Mouse (Mus musculus) adrenal gland (tissue): ENCODE measurements at regions not wholly inside any gene's neighbourhood (a gene's known extent, or its start where the extent isn't known, plus 50 kb on each side); places are given as distances from the start of the nearest gene placed in this dataset.
"Not testable (repeated sequence)": the region's sequence is repeated elsewhere in the genome, so short reads cannot be mapped to it uniquely, and the experiment has no call there.

Experiments
- intact Hi-C: fragments of 180-260 bp; cut with DNase I; formaldehyde crosslinking; loops from one replicate; pipeline ENCODE4 v1.15.1; 2025

GRCm38 (mm10) chr6:6496789-6497188, 81.7 kb downstream of the Sem1 start:
- intact Hi-C loops: no loop called here

- intact Hi-C loops: no loop called here
Measured at GRCm38 (mm10) chr6:6496336-6496735, 82.1 kb downstream of the Sem1 start.

- intact Hi-C loops: no loop called here
Measured at GRCm38 (mm10) chr6:6488191-6488590, 90.3 kb downstream of the Sem1 start.

- intact Hi-C loops: not testable (repeated sequence)
Measured at GRCm38 (mm10) chr6:6481596-6481995, 96.9 kb downstream of the Sem1 start.

- intact Hi-C loops: no loop called here
Measured at GRCm38 (mm10) chr6:6470397-6470796, 108.1 kb downstream of the Sem1 start.

GRCm38 (mm10) chr6:6467526-6467925, 110.9 kb downstream of the Sem1 start:
- intact Hi-C loops: no loop called here

GRCm38 (mm10) chr6:6466231-6466630, 112.2 kb downstream of the Sem1 start:
- intact Hi-C loops: no loop called here

- intact Hi-C loops: no loop called here
Measured at GRCm38 (mm10) chr6:6463807-6464470, 114.5 kb downstream of the Sem1 start.

- intact Hi-C loops: no loop called here
Measured at GRCm38 (mm10) chr6:6459918-6460239, 118.6 kb downstream of the Sem1 start.

- intact Hi-C loops: no loop called here
Measured at GRCm38 (mm10) chr6:6459006-6459917, 119.2 kb downstream of the Sem1 start.

- intact Hi-C loops: no loop called here
Measured at GRCm38 (mm10) chr6:6457726-6458125, 120.7 kb downstream of the Sem1 start.

- intact Hi-C loops: no loop called here
Measured at GRCm38 (mm10) chr6:6457001-6457400, 121.5 kb downstream of the Sem1 start.

- intact Hi-C loops: no loop called here
Measured at GRCm38 (mm10) chr6:6455566-6455965, 122.9 kb downstream of the Sem1 start.

- intact Hi-C loops: no loop called here
Measured at GRCm38 (mm10) chr6:6454396-6454795, 124.1 kb downstream of the Sem1 start.

GRCm38 (mm10) chr6:6434855-6435254, 143.6 kb downstream of the Sem1 start:
- intact Hi-C loops: no loop called here

- intact Hi-C loops: no loop called here
Measured at GRCm38 (mm10) chr6:6434261-6434802, 144.1 kb downstream of the Sem1 start.

GRCm38 (mm10) chr6:6433179-6433578, 145.3 kb downstream of the Sem1 start:
- intact Hi-C loops: no loop called here

GRCm38 (mm10) chr6:6414654-6415610, 163.5 kb downstream of the Sem1 start:
- intact Hi-C loops: no loop called here

GRCm38 (mm10) chr6:6397997-6398396, 180.5 kb downstream of the Sem1 start:
- intact Hi-C loops: no loop called here

GRCm38 (mm10) chr6:6389454-6390445, 172.8 kb upstream of the Slc25a13 start:
- intact Hi-C loops: no loop called here
